Mouse (Mus musculus) embryonic fibroblast, embryonic 13.5 days (primary cell): Measurements from ENCODE around the gene Serpina10. TPM values are rescaled to one million over a fixed set of nuclear protein-coding genes. Genes with fewer than 3 reads are reported as not detected.

Source experiments
- H3K27ac ChIP-seq: 2 replicates; pipeline ENCODE4 v1.5.1; 2012; ENCODE audit warnings: low read length, control low read depth, inconsistent platforms; ENCODE audit not compliant: insufficient read depth
- H3K4me1 ChIP-seq: 2 replicates; pipeline ENCODE4 v1.6.1; 2011; ENCODE audit warnings: low read length; ENCODE audit not compliant: control insufficient read depth, insufficient read depth
- H3K4me3 ChIP-seq: 2 replicates; pipeline ENCODE4 v1.5.1; 2011; ENCODE audit warnings: mild to moderate bottlenecking, control low read depth, low read length; ENCODE audit not compliant: insufficient read depth
- CTCF ChIP-seq: IDR thresholded peaks from 2 replicates; pipeline ENCODE4 v1.5.1; 2011; ENCODE audit warnings: mild to moderate bottlenecking, control low read depth, low read length, moderate library complexity, borderline replicate concordance; ENCODE audit not compliant: insufficient read depth
- POLR2A ChIP-seq: IDR thresholded peaks from 2 replicates; pipeline ENCODE4 v1.6.1; 2011; ENCODE audit warnings: low read depth, mild to moderate bottlenecking, control low read depth, low read length, moderate library complexity
- polyA plus RNA-seq: library from polyadenylated mRNA; stranded (reverse); fragments of >200 nt; gene quantifications from 2 replicates; pipeline ENCODE4 v1.2.4, GENCODE M21; 2011; ENCODE audit warnings: low read depth; ENCODE audit not compliant: missing spikeins, insufficient read length

Serpina10 gene
- polyA plus RNA-seq, 1 experiment, result not detected

DNA sequence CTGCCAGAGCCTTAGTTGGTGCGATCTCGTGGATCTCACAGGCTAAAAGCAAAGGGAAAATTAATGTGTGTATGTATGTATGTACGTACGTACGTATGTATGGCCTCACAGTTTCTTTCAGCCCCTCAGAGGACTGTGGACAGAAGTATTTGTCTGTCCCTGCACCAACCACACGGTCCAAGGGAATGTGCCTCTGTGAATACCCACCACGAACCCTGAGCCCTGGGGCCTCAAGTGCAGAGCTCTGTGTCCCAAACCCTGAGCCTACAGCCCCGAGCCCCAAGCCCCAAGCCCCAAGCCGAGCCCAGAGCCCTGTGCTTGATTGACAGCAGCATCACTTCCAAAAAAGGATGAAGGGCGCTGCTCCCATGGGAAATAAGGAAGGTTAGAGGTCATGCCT lies 26.7 kb upstream of the Serpina10 start:
- Histone ChIP-seq H3K4me3 (no peak overlapping the region), H3K27ac (no peak overlapping the region), H3K4me1 (no peaks in the 10 kb centered on the region)
- TF ChIP-seq CTCF (no peak), POLR2A (no peak)

DNA sequence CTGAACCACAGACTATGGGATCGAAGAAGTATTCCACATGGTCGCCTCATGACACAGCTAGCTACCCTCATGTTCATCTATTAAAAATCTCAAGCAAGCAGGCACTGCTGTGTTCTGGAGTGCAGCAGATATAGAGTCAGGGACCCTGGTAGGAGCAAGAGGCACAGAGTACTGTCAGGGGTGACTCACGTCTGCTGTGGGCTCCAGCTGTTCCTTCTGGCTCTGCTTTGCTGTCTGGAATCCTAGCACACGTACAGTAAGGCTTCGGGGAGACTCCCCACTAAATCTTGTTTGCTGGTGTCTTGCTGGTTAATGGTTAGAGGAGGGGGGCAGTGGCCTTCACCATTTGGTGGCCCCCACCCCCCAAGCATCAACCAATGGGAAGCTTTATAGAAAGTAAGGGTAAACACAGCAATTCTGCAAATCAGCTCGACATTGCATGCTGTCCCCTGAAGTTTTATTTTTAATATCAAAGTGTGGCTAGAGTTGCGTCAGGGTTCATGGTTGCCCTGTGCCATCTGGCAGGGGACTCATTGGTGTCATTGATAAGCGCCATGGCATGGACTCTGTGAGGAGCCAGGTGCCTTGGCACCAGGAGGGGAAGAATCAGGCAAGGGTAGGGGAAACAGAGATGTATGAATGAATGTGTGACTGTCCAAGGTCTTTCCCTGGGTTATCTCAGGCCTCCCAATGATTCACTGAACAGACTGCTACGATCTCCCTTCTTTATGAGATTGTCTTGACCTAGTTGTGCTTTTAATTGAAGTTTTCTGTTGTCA lies 25.8 kb upstream of the Serpina10 start, which contains the start of gene Serpina6:
Serpina6 (minus strand) TSS at position 365 of the 779 bp plus-strand sequence.
- Histone ChIP-seq H3K4me3 (no peak within 1 kb of the TSS), H3K4me1 (no peaks in the 10 kb centered on the region), H3K27ac (no peak within 1 kb of the TSS)
- TF ChIP-seq POLR2A (no peak), CTCF (no peak)

GRCm38 (mm10) chr12:103655123-103656044 lies 24.1 kb upstream of the Serpina10 start:
- Histone ChIP-seq H3K4me3 (no peak overlapping the region), H3K27ac (no peak overlapping the region), H3K4me1 (no peaks in the 10 kb centered on the region)
- TF ChIP-seq CTCF, result no peak
- TF ChIP-seq POLR2A, result no peak

- no peak overlapping the region for H3K27ac ChIP-seq
- TF ChIP-seq POLR2A, result no peak
- TF ChIP-seq CTCF, result no peak
- no peak overlapping the region for H3K4me3 ChIP-seq
- H3K4me1 ChIP-seq, result no peaks in the 10 kb centered on the region
These were observed 22.6 kb upstream of the Serpina10 start for GRCm38 (mm10) chr12:103653836-103654235.

DNA sequence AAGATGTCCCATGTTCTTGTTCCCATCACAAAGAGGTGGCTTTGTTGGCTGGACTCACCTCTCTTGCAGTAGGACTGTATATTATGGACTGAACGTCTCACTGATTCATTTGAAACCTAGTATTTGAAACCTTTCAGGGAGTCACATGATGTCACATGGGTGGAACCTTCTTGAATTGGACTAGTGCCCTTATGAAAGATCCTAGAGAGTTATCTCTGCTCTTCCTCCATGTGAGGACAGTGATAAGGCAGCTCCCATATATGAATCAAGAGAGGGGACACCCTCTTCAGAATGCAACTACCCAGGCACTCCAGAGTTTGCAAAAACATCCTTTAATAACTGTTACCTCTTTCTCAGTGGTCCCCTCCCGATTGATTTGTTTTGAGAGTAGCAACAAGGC lies 15.1 kb upstream of the Serpina10 start:
- Histone ChIP-seq H3K27ac (no peak overlapping the region), H3K4me3 (no peak overlapping the region), H3K4me1 (no peaks in the 10 kb centered on the region; the same call in 1 of the 2 replicates)
- TF ChIP-seq POLR2A (no peak), CTCF (no peak)

- Histone ChIP-seq H3K4me1 (no peaks in the 10 kb centered on the region; the same call in 1 of the 2 replicates), H3K4me3 (no peak overlapping the region), H3K27ac (peak overlapping the region; percentile 67; the same call in 1 of the 2 replicates)
- TF ChIP-seq CTCF, result no peak
- no peak for TF ChIP-seq POLR2A
These were observed 13.4 kb upstream of the Serpina10 start for GRCm38 (mm10) chr12:103644601-103645000.

DNA sequence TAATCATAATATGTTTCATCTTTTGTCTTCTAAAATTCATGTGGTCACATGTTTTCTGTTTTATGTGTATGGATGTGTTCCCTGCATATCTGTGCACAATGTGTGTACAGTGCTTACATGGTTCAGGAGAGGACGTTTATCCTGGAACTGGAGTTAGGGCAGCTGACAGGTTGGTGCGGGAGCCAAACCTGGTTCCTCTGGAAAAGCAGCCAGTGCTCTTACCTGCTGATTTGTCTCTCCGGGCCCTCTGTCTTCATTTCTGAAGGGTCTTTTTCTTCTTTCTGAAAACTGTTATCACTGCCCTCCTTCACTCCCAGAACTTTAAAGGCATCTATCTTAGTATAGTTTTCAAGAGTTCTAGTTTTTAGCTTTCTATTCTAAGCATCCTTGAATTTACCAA lies 12.6 kb upstream of the Serpina10 start:
- TF ChIP-seq POLR2A (no peak), CTCF (no peak)
- no peak overlapping the region for H3K4me3 ChIP-seq
- no peaks in the 10 kb centered on the region; the same call in 1 of the 2 replicates for H3K4me1 ChIP-seq
- no peak overlapping the region for H3K27ac ChIP-seq

- Histone ChIP-seq H3K4me3 (no peak overlapping the region), H3K4me1 (no peaks in the 10 kb centered on the region; the same call in 1 of the 2 replicates), H3K27ac (no peak overlapping the region)
- TF ChIP-seq CTCF (peak; percentile 59), POLR2A (no peak)
These were observed 12.1 kb upstream of the Serpina10 start for GRCm38 (mm10) chr12:103643336-103643735.

DNA sequence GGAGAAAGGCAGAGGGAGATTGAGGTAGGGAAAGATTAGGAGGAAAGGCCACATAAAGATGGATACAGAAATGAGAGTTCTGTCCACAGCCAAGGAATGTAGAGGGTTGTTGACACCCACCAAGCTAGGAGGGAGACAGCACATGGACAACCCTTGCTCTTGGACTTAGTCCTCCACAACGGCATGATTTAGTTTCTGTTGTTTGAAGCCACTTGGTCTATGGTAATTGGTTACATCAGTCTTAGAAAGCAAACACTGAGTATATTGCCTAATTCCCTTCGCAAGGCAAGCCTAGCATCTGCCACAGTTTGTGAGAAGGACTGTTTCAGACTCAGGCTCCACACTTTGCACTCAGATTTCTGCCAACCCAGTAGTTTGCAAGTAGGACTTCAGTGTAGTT lies 4.6 kb upstream of the Serpina10 start:
- TF ChIP-seq CTCF, result no peak
- no peak for TF ChIP-seq POLR2A
- H3K4me1 ChIP-seq, result no peaks in the 10 kb centered on the region
- no peak overlapping the region for H3K4me3 ChIP-seq
- no peak overlapping the region for H3K27ac ChIP-seq
